Mouse (Mus musculus) cerebellum, postnatal 36 days (tissue): ENCODE measurements at regions not wholly inside any gene's neighbourhood (a gene's known extent, or its start where the extent isn't known, plus 50 kb on each side); places are given as distances from the start of the nearest gene placed in this dataset.

Source experiments
- DNase-seq, 2 experiments: peaks; one replicate each; pipeline ENCODE4 v3.0.0; 2021 to 2022; ENCODE audit warnings: mixed read lengths in 2 of 2

GRCm38 (mm10) chr1:109675196-109675595, 307.0 kb upstream of the Cdh7 start:
- DNase-seq, result no peak

- DNase-seq, result no peak
Observed at GRCm38 (mm10) chr1:109722449-109722848, 259.8 kb upstream of the Cdh7 start.

- peak; percentile 34 to 41 for DNase-seq
Observed at GRCm38 (mm10) chr1:109736071-109736470, 246.2 kb upstream of the Cdh7 start.
